Comparison of ENCODE assay signal across 23 mouse cellular contexts in genomic region chr12:116468348-116468747, GRCm38 (mm10). TPM values are rescaled to one million over a fixed set of nuclear protein-coding genes. Genes with fewer than 3 reads are reported as not detected.
A peak's percentile ranks its signal among the peaks of the same experiment; 100 is the strongest.
DNase-seq lines count a peak whose midpoint lies in the region; TF ChIP-seq lines count a peak whose summit lies in the region.
"Had no signal": no experiment of that assay in that cellular context is flagged by ENCODE, and none has a peak within 500 bp of the region (broad histone marks: within the 10 kb centered on the region; RNA-seq: fewer than 3 reads in every experiment).

No protein-coding gene starts in this region.

- H3K36me3 ChIP-seq in MEL (ENCODE audit: control insufficient read depth in 1 of 2, insufficient read depth in 2 of 2, low read length in 2 of 2) = peaks cover 5 to 7% of the 10 kb centered on the region in 2 experiments

- no peak overlapping the region for H3K9ac ChIP-seq in MEL (ENCODE audit: control insufficient read depth, low read depth, low read length, poor library complexity, severe bottlenecking)
- H3K9ac ChIP-seq: embryonic facial prominence, embryonic 13.5 days; embryonic facial prominence, embryonic 15.5 days; forebrain, embryonic 12.5 days had no signal

- no peak for TF ChIP-seq POLR2A in MEL (IDR thresholded peaks at IDR 0.05; ENCODE audit: control insufficient read depth in 1 of 2, insufficient read depth in 1 of 2, low read depth in 1 of 2, low read length in 2 of 2, poor library complexity in 1 of 2)

- no peak for TF ChIP-seq CTCF in MEL (IDR thresholded peaks at IDR 0.05 in 2 of 3, conservative IDR thresholded peaks at IDR 0.05 in 1 of 3; ENCODE audit: control insufficient read depth in 1 of 3, insufficient read depth in 1 of 3, low read depth in 2 of 3, low read length in 3 of 3, poor library complexity in 1 of 3, severe bottlenecking in 1 of 3)

- no peak for TF ChIP-seq RAD21 in MEL (IDR thresholded peaks at IDR 0.05; ENCODE audit: low read depth, low read length)

- H3K9me3 ChIP-seq in MEL (replicated peaks; ENCODE audit: insufficient read depth, low read length) = no peaks in the 10 kb centered on the region
- H3K9me3 ChIP-seq: embryonic facial prominence, embryonic 13.5 days; embryonic facial prominence, embryonic 15.5 days; forebrain, embryonic 10.5 days; forebrain, embryonic 12.5 days had no signal

- H3K4me3 ChIP-seq in MEL (ENCODE audit: control insufficient read depth in 1 of 2, insufficient read depth in 1 of 2, low read depth in 2 of 2, low read length in 2 of 2) = no peak overlapping the region
- H3K4me3 ChIP-seq: embryonic facial prominence, embryonic 13.5 days; embryonic facial prominence, embryonic 15.5 days; erythroblast, embryonic 14.5 days; forebrain, embryonic 10.5 days; forebrain, embryonic 12.5 days had no signal

- no peak overlapping the region for H3K27ac ChIP-seq in MEL (ENCODE audit: control insufficient read depth, low read depth, low read length)
- H3K27ac ChIP-seq: embryonic facial prominence, embryonic 13.5 days; embryonic facial prominence, embryonic 15.5 days; forebrain, embryonic 10.5 days; forebrain, embryonic 12.5 days had no signal

- DNase-seq in heart, adult 11 months = peak; percentile 35
- DNase-seq in heart, adult 18-20 months = no peak
- DNase-seq in MEL (ENCODE audit: low read depth, low spot score) = no peak
- DNase-seq in brain, adult 2 months (ENCODE audit: low read depth, low spot score) = peak; percentile 67
- no peak for DNase-seq in left cerebral cortex, adult 9 months (ENCODE audit: low spot score in 2 of 2)
- DNase-seq: adrenal gland, adult 8-10 months; adrenal gland, postnatal 14 days; adrenal gland, postnatal 36 days; cerebellum, adult 11 months; cerebellum, adult 18-20 months; cerebellum, adult 8-10 months; cerebellum, adult 9-11 months; cerebellum, postnatal 14 days; cerebellum, postnatal 36 days; embryo, embryonic 11 days had no signal

- H3K79me2 ChIP-seq in MEL (ENCODE audit: control insufficient read depth, insufficient read depth, low read length, poor library complexity) = no peaks in the 10 kb centered on the region

- no peak for TF ChIP-seq EP300 in MEL (IDR thresholded peaks at IDR 0.05; ENCODE audit: low read depth in 1 of 2, low read length in 2 of 2)

- no peaks in the 10 kb centered on the region for H3K27me3 ChIP-seq in MEL (ENCODE audit: control insufficient read depth in 1 of 2, insufficient read depth in 2 of 2, low read length in 2 of 2)
- H3K27me3 ChIP-seq: embryonic facial prominence, embryonic 13.5 days; embryonic facial prominence, embryonic 15.5 days; forebrain, embryonic 12.5 days; Patski had no signal

- H3K4me1 ChIP-seq in MEL (ENCODE audit: control insufficient read depth in 1 of 2, insufficient read depth in 2 of 2, low read length in 2 of 2) = peaks cover 6 to 7% of the 10 kb centered on the region in 2 experiments
- H3K4me1 ChIP-seq: embryonic facial prominence, embryonic 13.5 days; embryonic facial prominence, embryonic 15.5 days; forebrain, embryonic 10.5 days; forebrain, embryonic 12.5 days had no signal

TF ChIP-seq in MEL, 35 proteins besides CTCF, POLR2A, EP300 and RAD21:
- TF ChIP-seq MYC (IDR thresholded peaks at IDR 0.05; ENCODE audit: low read depth, low read length) = no peak
- no peak for TF ChIP-seq ZMIZ1 (IDR thresholded peaks at IDR 0.05; ENCODE audit: low read depth, low read length)
- TF ChIP-seq BHLHE40 (IDR thresholded peaks at IDR 0.05; ENCODE audit: borderline replicate concordance, low read depth, low read length) = no peak
- TF ChIP-seq MYB (IDR thresholded peaks at IDR 0.05; ENCODE audit: low read depth, low read length) = 0 out of 2 replicates have a peak, but pooled peaks have one; percentile 4
- no peak for TF ChIP-seq CHD1 (IDR thresholded peaks at IDR 0.05; ENCODE audit: low read depth, low read length)
TF ChIP-seq in MEL: peak in this region for 1.

RNA-seq across cellular contexts. Expression of gene Ptprn2, which starts 17.2 kb away (rescaled TPM):
- under 1 TPM; 0.07 to 0.18 TPM for total RNA-seq in heart, adult 18-20 months (2021)
- total RNA-seq in MEL (2012; rRNA removed) = not detected in 2 replicates
- polyA plus RNA-seq in MEL (2012; ENCODE audit: insufficient read depth in 1 of 2, insufficient read length in 2 of 2, low read depth in 1 of 2, low replicate concordance in 2 of 2, missing spikeins in 1 of 2) = not detected
- total RNA-seq: common myeloid progenitor, adult 5-6 weeks had no signal
- polyA plus RNA-seq: activated CD4-positive, CD25-positive, alpha-beta regulatory T cell, adult 4 months; Patski had no signal

Comparison
In these comparisons a context has a peak if more than half of its experiments do, and no peak if none do; other contexts are left out.
1. DNase-seq: peak in heart, adult 11 months (single experiment) and brain, adult 2 months (single experiment); none in heart, adult 18-20 months (0 of 2), MEL (single experiment) and left cerebral cortex, adult 9 months (0 of 2).